Mouse (Mus musculus) midbrain, embryonic 16.5 days (tissue): ENCODE measurements around the gene Pemt. TPM values are rescaled to one million over a fixed set of nuclear protein-coding genes. Genes with fewer than 3 reads are reported as not detected.

Source experiments
- ATAC-seq: fragments of 200-750 bp; cut with Nextera tagmentation; 2 replicates; pipeline ENCODE4 v1.8.0; 2017; ENCODE audit warnings: moderate TSS enrichment
- H3K27ac ChIP-seq: fragments of 300-500 bp; sonication (generic); 2 replicates; pipeline ENCODE4 v1.5.1; 2014; ENCODE audit warnings: mild to moderate bottlenecking, low read length, mixed read lengths
- H3K27me3 ChIP-seq: fragments of 300-500 bp; sonication (generic); 2 replicates; pipeline ENCODE4 v1.6.1; 2014; ENCODE audit warnings: low read depth, low read length, mixed read lengths; ENCODE audit not compliant: control insufficient read depth, insufficient read depth
- H3K36me3 ChIP-seq: fragments of 300-500 bp; sonication (generic); 2 replicates; pipeline ENCODE4 v1.6.1; 2014; ENCODE audit warnings: mild to moderate bottlenecking, low read length, moderate library complexity, mixed read lengths; ENCODE audit not compliant: control insufficient read depth, insufficient read depth
- H3K4me1 ChIP-seq: fragments of 300-500 bp; sonication (generic); 2 replicates; pipeline ENCODE4 v1.6.1; 2014; ENCODE audit warnings: mild to moderate bottlenecking, low read length, mixed read lengths; ENCODE audit not compliant: control insufficient read depth, insufficient read depth
- H3K4me2 ChIP-seq: fragments of 300-500 bp; sonication (generic); 2 replicates; pipeline ENCODE4 v1.6.1; 2014; ENCODE audit warnings: mild to moderate bottlenecking, low read length, mixed read lengths
- H3K4me3 ChIP-seq: fragments of 300-500 bp; sonication (generic); 2 replicates; pipeline ENCODE4 v1.5.1; 2014; ENCODE audit warnings: low read depth, mild to moderate bottlenecking, low read length, moderate library complexity, mixed read lengths
- H3K9ac ChIP-seq: fragments of 300-500 bp; sonication (generic); 2 replicates; pipeline ENCODE4 v1.6.1; 2014; ENCODE audit warnings: low read depth, low read length, mixed read lengths
- H3K9me3 ChIP-seq: fragments of 300-500 bp; sonication (generic); replicated peaks from 2 replicates; pipeline ENCODE4 v1.6.1; 2014; ENCODE audit warnings: mild to moderate bottlenecking, low read length, mixed read lengths; ENCODE audit not compliant: control insufficient read depth, poor library complexity, severe bottlenecking
- WGBS: fragments of 180-500 bp; shearing (Covaris S2); extraction: QIAGEN DNeasy Blood & Tissue Kit; methylation state at CpG from one replicate; pipeline ENCODE4 v1.1.7; 2014; 5-methylcytosine and 5-hydroxymethylcytosine counted together
- polyA plus RNA-seq: library from polyadenylated mRNA; unstranded; fragments of >200 nt; fragmentation: Nextera tagmentation; extraction: Ambion mirVana; gene quantifications from 2 replicates; pipeline ENCODE4 v1.2.1, GENCODE M21; 2015

Gene Pemt
- polyA plus RNA-seq, 1 experiment from 2014 or later = 9.4 TPM

GRCm38 (mm10) chr11:59937615-59938014 lies 108.7 kb downstream of the Pemt start:
- H3K27me3 ChIP-seq = no peaks in the 10 kb centered on the region
- no peak overlapping the region for H3K9ac ChIP-seq
- no peak overlapping the region for H3K27ac ChIP-seq
- H3K4me3 ChIP-seq = no peak overlapping the region
- H3K4me2 ChIP-seq = no peak overlapping the region
- H3K9me3 ChIP-seq = no peaks in the 10 kb centered on the region
- H3K36me3 ChIP-seq = no peaks in the 10 kb centered on the region
- no peak for ATAC-seq
- WGBS = 35% methylated on average over 2 of the region's 2 CpGs
- peaks cover 4% of the 10 kb centered on the region; the same call in 1 of the 2 replicates for H3K4me1 ChIP-seq

DNA sequence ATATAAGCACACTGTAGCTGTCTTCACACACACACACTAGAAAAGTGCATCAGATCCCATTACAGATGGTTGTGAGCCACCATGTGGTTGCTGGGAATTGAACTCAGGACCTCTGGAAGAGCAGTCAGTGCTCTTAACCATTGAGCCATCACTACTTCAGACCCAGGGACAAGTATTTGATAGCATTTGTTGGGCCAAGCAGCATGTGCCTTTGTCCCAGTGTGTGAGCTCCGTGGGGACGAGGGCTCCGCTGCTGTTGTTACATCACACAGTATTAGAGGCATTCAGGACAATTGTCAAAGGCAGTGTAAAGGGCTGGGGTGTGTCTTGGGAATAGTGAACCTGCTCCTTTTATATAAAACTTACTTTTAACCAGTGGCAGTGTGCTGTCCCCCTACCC lies 109.3 kb downstream of the Pemt start:
- Histone ChIP-seq H3K4me1 (peaks cover 4% of the 10 kb centered on the region; the same call in 1 of the 2 replicates), H3K36me3 (no peaks in the 10 kb centered on the region), H3K9ac (no peak overlapping the region), H3K27ac (no peak overlapping the region), H3K9me3 (no peaks in the 10 kb centered on the region), H3K4me2 (no peak overlapping the region), H3K27me3 (no peaks in the 10 kb centered on the region), H3K4me3 (no peak overlapping the region)
- ATAC-seq = no peak
- 77% methylated on average over 3 of the region's 3 CpGs for whole genome bisulfite sequencing

DNA sequence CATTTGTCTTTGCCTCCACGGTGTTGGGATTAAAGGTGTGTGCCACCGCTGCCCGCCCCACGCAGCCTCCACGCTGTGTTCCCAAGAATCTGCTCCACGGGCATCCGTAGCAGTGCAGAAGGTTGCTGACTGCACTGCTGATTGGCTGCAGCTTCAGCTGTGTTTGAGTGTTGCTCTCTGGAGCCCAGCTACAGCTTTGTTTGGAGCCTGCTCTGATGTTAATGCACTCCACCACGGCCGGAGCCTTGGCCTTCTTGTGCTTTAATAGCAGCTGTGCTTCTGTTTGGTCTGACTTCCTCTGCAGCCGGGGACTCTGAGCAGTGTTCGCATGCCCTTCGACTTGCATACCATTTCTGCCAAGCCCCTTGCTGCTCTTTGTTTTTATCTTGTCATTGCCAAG lies 112.3 kb downstream of the Pemt start:
- ATAC-seq = peak; percentile 58; the same call in 1 of the 2 replicates

GRCm38 (mm10) chr11:59932560-59933337 lies 113.5 kb downstream of the Pemt start:
- ATAC-seq = no peak

More for the DNA sequence above, 112.3 kb downstream of the Pemt start:
- H3K4me3 ChIP-seq = no peak overlapping the region
- peak overlapping the region; percentile 38; the same call in 1 of the 2 replicates for H3K9ac ChIP-seq
- no peaks in the 10 kb centered on the region for H3K27me3 ChIP-seq
- H3K9me3 ChIP-seq = no peaks in the 10 kb centered on the region
- 0 out of 2 replicates have a peak overlapping the region, but pooled peaks have one; percentile 25 for H3K4me2 ChIP-seq
- peaks cover 4% of the 10 kb centered on the region; the same call in 1 of the 2 replicates for H3K4me1 ChIP-seq
- H3K27ac ChIP-seq = peak overlapping the region; percentile 67
- no peaks in the 10 kb centered on the region for H3K36me3 ChIP-seq
- 30% methylated on average over 12 of the region's 12 CpGs for WGBS

GRCm38 (mm10) chr11:59930031-59930430 lies 116.3 kb downstream of the Pemt start:
- ATAC-seq = no peak
- H3K36me3 ChIP-seq = no peaks in the 10 kb centered on the region
- H3K4me3 ChIP-seq = no peak overlapping the region
- H3K4me2 ChIP-seq = no peak overlapping the region
- no peak overlapping the region for H3K9ac ChIP-seq
- H3K9me3 ChIP-seq = no peaks in the 10 kb centered on the region
- 50% methylated on average over 4 of the region's 4 CpGs for WGBS
- no peak overlapping the region for H3K27ac ChIP-seq
- H3K4me1 ChIP-seq = peaks cover 4% of the 10 kb centered on the region; the same call in 1 of the 2 replicates
- no peaks in the 10 kb centered on the region for H3K27me3 ChIP-seq

More at GRCm38 (mm10) chr11:59932560-59933337, 113.5 kb downstream of the Pemt start:
- Histone ChIP-seq H3K4me1 (peaks cover 4% of the 10 kb centered on the region; the same call in 1 of the 2 replicates), H3K4me3 (no peak overlapping the region), H3K36me3 (no peaks in the 10 kb centered on the region), H3K27ac (no peak overlapping the region), H3K27me3 (no peaks in the 10 kb centered on the region), H3K4me2 (no peak overlapping the region), H3K9ac (no peak overlapping the region), H3K9me3 (no peaks in the 10 kb centered on the region)
- 71% methylated on average over 9 of the region's 9 CpGs for WGBS

DNA sequence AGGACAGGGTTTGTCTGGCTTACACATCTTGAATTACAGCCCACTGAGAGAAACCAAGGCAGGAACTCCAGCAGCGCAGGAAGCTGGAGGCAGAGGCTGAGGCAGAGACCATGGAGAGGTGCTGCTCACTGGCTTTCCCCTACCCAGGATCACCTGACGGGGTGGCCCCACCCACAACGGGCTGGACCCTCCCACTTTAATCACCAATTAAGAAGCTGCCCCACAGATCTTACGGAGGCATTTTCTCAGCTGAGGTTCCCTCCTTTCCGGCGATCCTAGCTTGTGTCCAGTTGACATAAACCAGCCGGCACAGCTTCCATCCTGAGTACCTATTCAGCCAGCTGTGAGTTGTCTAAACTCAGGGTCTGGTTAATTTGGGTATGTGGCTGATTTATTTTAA lies 125.0 kb downstream of the Pemt start:
- Histone ChIP-seq H3K27me3 (no peaks in the 10 kb centered on the region), H3K9ac (no peak overlapping the region), H3K27ac (no peak overlapping the region), H3K36me3 (no peaks in the 10 kb centered on the region), H3K4me3 (no peak overlapping the region), H3K4me1 (no peaks in the 10 kb centered on the region), H3K4me2 (no peak overlapping the region), H3K9me3 (no peaks in the 10 kb centered on the region)
- ATAC-seq = no peak
- 21% methylated on average over 7 of the region's 7 CpGs for WGBS

Other genes starting within 250 kb of the Pemt start
- gene Flcn, start 236.5 kb downstream of the Pemt start, polyA plus RNA-seq = 45.2 and 48.2 TPM in 2 replicates
- gene Nt5m, start 207.0 kb downstream of the Pemt start, polyA plus RNA-seq = 68.5 and 75.8 TPM in 2 replicates
- 174 and 180 TPM in 2 replicates for gene Cops3, start 206.7 kb downstream of the Pemt start, polyA plus RNA-seq
- 30.7 and 33.4 TPM in 2 replicates for gene Med9, start 98.3 kb downstream of the Pemt start, polyA plus RNA-seq
- gene Rasd1, start 81.5 kb downstream of the Pemt start, polyA plus RNA-seq = 1.7 and 2.5 TPM in 2 replicates
- gene Rai1, start 58.5 kb upstream of the Pemt start, polyA plus RNA-seq = 25.0 and 26.5 TPM in 2 replicates
- gene Srebf1, start 176.1 kb upstream of the Pemt start, polyA plus RNA-seq = 31.9 and 34.1 TPM in 2 replicates